Mouse (Mus musculus) cerebellum, adult 2 months (tissue): ENCODE measurements around the gene Nt5dc3.

Experiments used
- CTCF ChIP-seq: fragments of 200-500 bp; IDR thresholded peaks from 2 replicates; pipeline ENCODE4 v1.5.1; 2011; ENCODE audit warnings: low read depth, mild to moderate bottlenecking, control low read depth, low read length, moderate library complexity, borderline replicate concordance; ENCODE audit not compliant: insufficient read depth
- POLR2A ChIP-seq: fragments of 200-500 bp; IDR thresholded peaks from 2 replicates; pipeline ENCODE4 v1.6.1; 2011; ENCODE audit warnings: low read length, control low read depth, borderline replicate concordance; ENCODE audit not compliant: insufficient read depth

DNA sequence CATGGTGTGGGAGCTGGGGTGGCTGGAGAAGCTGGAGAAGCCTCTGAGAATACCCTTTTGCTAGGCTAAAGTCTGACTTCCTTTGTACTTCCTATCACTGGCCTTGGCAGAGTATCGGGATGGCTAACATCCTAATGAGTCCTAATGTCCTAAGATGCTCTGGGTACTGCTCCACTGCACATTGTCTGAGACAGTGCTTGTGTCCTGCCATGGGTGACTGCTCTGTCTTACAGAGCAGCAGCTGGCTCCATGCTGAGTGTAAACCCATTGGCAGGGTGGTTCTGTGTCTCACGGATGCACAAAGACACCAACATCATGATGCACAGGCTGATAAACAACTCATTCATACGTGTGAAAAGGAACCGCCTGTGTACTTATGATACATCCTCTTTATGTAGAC, 70.3 kb downstream of the Nt5dc3 start:
- TF ChIP-seq CTCF (no peak), POLR2A (no peak)
